Mouse (Mus musculus): Measurements from ENCODE around the gene Pigk.

- TF ChIP-seq CTCF (IDR thresholded peaks at IDR 0.05; ENCODE audit: low read depth, low read length): no peak
- TF ChIP-seq GATA1 (IDR thresholded peaks at IDR 0.05; ENCODE audit: borderline replicate concordance, low read length): no peak
- no peak for TF ChIP-seq GATA2 (IDR thresholded peaks at IDR 0.05; ENCODE audit: borderline replicate concordance, low read depth, low read length)
- no peak for TF ChIP-seq POLR2AphosphoS5 (IDR thresholded peaks at IDR 0.05; ENCODE audit: insufficient replicate concordance, low read depth, low read length)
- no peak for TF ChIP-seq TAL1 (conservative IDR thresholded peaks at IDR 0.05; ENCODE audit: low read depth, low read length)
Measured at GRCm38 (mm10) chr3:152947031-152947640, 233.2 kb downstream of the Pigk start.

Measured in G1E (cell line).